Mouse (Mus musculus) neural tube, embryonic 12.5 days (tissue): ENCODE measurements around the gene Arid3b. TPM values are rescaled to one million over a fixed set of nuclear protein-coding genes. Genes with fewer than 3 reads are reported as not detected.

ENCODE experiments used
- ATAC-seq: fragments of 200-750 bp; cut with Nextera tagmentation; 2 replicates; pipeline ENCODE4 v1.8.0; 2017; ENCODE audit warnings: low read depth, mild to moderate bottlenecking, moderate TSS enrichment, moderate library complexity; ENCODE audit not compliant: low FRiP score
- H3K27ac ChIP-seq: fragments of 300-500 bp; sonication (generic); 2 replicates; pipeline ENCODE4 v1.5.1; 2016
- H3K27me3 ChIP-seq: fragments of 300-500 bp; sonication (generic); replicated peaks from 2 replicates; pipeline ENCODE4 v1.6.1; 2016; ENCODE audit warnings: mild to moderate bottlenecking
- H3K36me3 ChIP-seq: fragments of 300-500 bp; sonication (generic); 2 replicates; pipeline ENCODE4 v1.6.1; 2016; ENCODE audit warnings: mild to moderate bottlenecking
- H3K4me1 ChIP-seq: fragments of 300-500 bp; sonication (generic); 2 replicates; pipeline ENCODE4 v1.6.1; 2016
- H3K4me2 ChIP-seq: fragments of 300-500 bp; sonication (generic); replicated peaks from 2 replicates; pipeline ENCODE4 v1.6.1; 2016; ENCODE audit warnings: mild to moderate bottlenecking
- H3K4me3 ChIP-seq: fragments of 300-500 bp; sonication (generic); 2 replicates; pipeline ENCODE4 v1.5.1; 2016
- H3K9ac ChIP-seq: fragments of 300-500 bp; sonication (generic); 2 replicates; pipeline ENCODE4 v1.6.1; 2016; ENCODE audit warnings: mild to moderate bottlenecking
- H3K9me3 ChIP-seq: fragments of 300-500 bp; sonication (generic); 2 replicates; pipeline ENCODE4 v1.6.1; 2016; ENCODE audit warnings: mild to moderate bottlenecking
- WGBS: fragments of 180-500 bp; shearing (Covaris S2); methylation state at CpG from one replicate; pipeline ENCODE4 v1.1.7; 2016; 5-methylcytosine and 5-hydroxymethylcytosine counted together
- polyA plus RNA-seq: library from polyadenylated mRNA; unstranded; fragments of >200 nt; fragmentation: Nextera tagmentation; extraction: Ambion mirVana; gene quantifications from 2 replicates; pipeline ENCODE4 v1.2.1, GENCODE M21; 2016

Arid3b gene
- polyA plus RNA-seq, 1 experiment from 2014 or later, result 21.0 TPM

DNA sequence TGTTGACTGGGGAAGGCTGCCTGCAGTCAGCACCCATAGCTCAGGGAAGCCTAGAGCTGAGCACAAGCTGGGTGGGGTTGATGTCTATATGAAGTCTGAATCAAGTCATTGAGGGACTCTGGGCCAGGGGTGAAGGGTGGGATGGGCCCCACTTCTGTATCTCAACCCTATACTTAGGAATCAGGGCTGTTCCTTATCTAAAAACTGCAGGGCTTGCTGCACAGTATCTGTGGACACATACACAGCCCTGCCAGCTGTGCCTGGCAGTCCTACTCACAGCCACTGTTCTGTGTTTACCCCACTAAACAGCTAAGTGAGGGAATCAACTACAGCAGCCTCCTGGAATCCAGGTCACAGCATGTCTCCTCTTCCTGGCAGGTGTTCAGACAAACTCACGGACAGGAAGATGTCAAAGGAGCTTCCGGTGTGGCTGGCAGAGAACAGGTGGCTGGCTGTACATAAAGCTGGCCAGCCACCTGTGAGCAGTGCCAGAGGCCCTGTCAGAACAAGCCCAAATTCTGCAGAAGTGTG, 67.0 kb downstream of the Arid3b start:
- Histone ChIP-seq H3K27ac (no peak overlapping the region), H3K4me3 (no peak overlapping the region), H3K4me2 (no peak overlapping the region), H3K4me1 (peaks cover 8% of the 10 kb centered on the region), H3K36me3 (no peaks in the 10 kb centered on the region), H3K9me3 (no peaks in the 10 kb centered on the region), H3K9ac (no peak overlapping the region), H3K27me3 (no peaks in the 10 kb centered on the region)
- 81% methylated on average over 2 of the region's 2 CpGs for WGBS
- no peak for ATAC-seq

GRCm38 (mm10) chr9:57767231-57767630, 69.4 kb downstream of the Arid3b start:
- Histone ChIP-seq H3K9me3 (no peaks in the 10 kb centered on the region), H3K9ac (no peak overlapping the region), H3K27me3 (no peaks in the 10 kb centered on the region), H3K36me3 (no peaks in the 10 kb centered on the region), H3K27ac (no peak overlapping the region), H3K4me2 (no peak overlapping the region), H3K4me1 (peaks cover 27% of the 10 kb centered on the region), H3K4me3 (no peak overlapping the region)
- 95% methylated on average over 4 of the region's 4 CpGs for WGBS
- no peak for ATAC-seq

GRCm38 (mm10) chr9:57766431-57766830, 70.2 kb downstream of the Arid3b start:
- Histone ChIP-seq H3K27me3 (no peaks in the 10 kb centered on the region), H3K27ac (no peak overlapping the region), H3K9ac (peak overlapping the region; percentile 96), H3K4me1 (peaks cover 33% of the 10 kb centered on the region), H3K36me3 (peaks cover 3% of the 10 kb centered on the region; the same call in 1 of the 2 replicates), H3K4me2 (peak overlapping the region; percentile 95), H3K4me3 (peak overlapping the region; percentile 92), H3K9me3 (no peaks in the 10 kb centered on the region)
- 33% methylated on average over 6 of the region's 6 CpGs for WGBS
- ATAC-seq, result no peak

DNA sequence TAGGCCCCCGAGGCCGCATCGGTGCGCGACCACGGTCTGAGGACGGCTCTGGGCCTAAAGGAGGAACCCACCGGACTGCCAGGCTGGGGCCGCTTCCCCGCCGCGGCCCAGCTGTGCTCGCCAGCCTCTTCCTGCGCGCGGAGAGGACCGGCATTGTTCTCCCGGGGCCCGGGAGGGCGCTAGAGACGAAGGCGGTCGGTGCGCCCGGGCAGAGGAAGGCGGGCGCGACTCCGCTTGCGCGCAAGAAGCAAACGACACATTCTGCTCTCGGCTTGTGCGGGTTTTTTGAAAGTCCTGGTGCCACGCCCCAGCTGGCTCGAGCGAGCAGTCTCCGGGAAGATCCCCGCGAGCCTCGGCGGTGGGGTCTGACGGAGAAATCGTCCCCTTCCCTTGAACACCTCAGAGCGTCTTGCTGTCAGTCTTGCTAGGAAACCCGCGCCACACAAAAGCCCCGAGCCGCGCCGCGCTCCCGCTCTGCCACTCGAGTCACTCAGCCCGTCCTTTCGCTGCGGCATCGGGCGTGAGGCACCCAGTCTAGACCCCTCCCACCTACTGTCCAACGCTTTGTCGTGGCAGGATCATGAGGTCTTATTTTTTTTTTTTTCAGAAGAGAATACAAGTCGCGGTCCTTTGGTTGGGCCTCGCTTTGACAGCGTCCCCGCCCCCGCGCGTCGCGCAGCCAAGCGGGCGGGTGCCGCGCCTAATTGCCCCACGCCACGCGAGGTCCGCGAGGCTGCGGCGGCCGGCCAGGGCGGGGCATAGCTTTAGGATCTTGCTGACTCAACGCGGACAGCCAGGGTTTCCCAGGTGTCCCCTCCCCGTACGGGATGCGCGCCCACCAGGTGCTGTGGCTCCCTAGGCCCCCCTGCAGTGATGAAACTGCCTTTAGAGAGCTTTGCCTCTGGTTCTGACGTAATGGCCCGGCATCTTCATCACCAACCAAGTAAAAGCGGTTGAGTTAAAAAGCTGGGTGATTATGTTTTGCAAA, 70.9 kb downstream of the Arid3b start, which contains the start of gene Clk3:
Gene Clk3 (minus strand): TSS at position 497 of the 988 bp plus-strand sequence.
- H3K9ac ChIP-seq, result peak within 1 kb of the TSS; percentile 96
- H3K36me3 ChIP-seq, result peaks cover 10% of the 10 kb centered on the region
- H3K4me3 ChIP-seq, result peak within 1 kb of the TSS; percentile 92
- under 1% methylated on average over 93 of the region's 93 CpGs for WGBS
- no peaks in the 10 kb centered on the region for H3K27me3 ChIP-seq
- peak within 1 kb of the TSS; percentile 95 for H3K4me2 ChIP-seq
- H3K27ac ChIP-seq, result peak within 1 kb of the TSS; percentile 96
- no peaks in the 10 kb centered on the region for H3K9me3 ChIP-seq
- peak; percentile 73 for ATAC-seq
- H3K4me1 ChIP-seq, result peaks cover 33% of the 10 kb centered on the region

DNA sequence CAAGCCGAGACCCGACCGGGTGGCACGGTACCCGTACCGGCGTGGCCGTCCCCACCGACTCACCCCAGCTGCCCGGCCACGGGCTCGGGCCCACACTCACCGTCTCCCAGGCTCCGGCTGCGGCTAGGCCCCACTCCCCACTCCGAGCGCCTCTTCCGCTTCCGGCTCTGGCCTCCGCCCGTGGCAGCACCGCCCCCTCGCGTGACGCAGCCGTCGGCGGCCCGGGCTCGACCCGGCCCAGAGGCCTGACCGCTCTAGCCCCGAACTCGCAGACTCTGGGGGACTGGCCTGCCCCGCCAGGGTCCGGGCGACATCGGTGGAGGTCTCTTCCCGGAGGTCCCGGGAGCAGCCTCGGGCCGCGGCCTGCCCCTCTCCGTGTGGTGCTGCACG, 71.6 kb downstream of the Arid3b start:
- Histone ChIP-seq H3K4me1 (peaks cover 33% of the 10 kb centered on the region), H3K4me3 (peak overlapping the region; percentile 92), H3K27me3 (no peaks in the 10 kb centered on the region), H3K4me2 (peak overlapping the region; percentile 95), H3K36me3 (peaks cover 17% of the 10 kb centered on the region), H3K9ac (peak overlapping the region; percentile 96), H3K9me3 (no peaks in the 10 kb centered on the region), H3K27ac (peak overlapping the region; percentile 96)
- under 1% methylated on average over 45 of the region's 45 CpGs for WGBS
- ATAC-seq, result peak; percentile 92

GRCm38 (mm10) chr9:57764147-57764973, 72.2 kb downstream of the Arid3b start:
- peaks cover 33% of the 10 kb centered on the region for H3K4me1 ChIP-seq
- no peaks in the 10 kb centered on the region for H3K9me3 ChIP-seq
- peak; percentile 68 for ATAC-seq
- peak overlapping the region; percentile 95 for H3K4me2 ChIP-seq
- H3K27ac ChIP-seq, result peak overlapping the region; percentile 96
- H3K4me3 ChIP-seq, result peak overlapping the region; percentile 92
- H3K36me3 ChIP-seq, result peaks cover 23% of the 10 kb centered on the region
- H3K27me3 ChIP-seq, result no peaks in the 10 kb centered on the region
- peak overlapping the region; percentile 96 for H3K9ac ChIP-seq
- WGBS, result under 1% methylated on average over 57 of the region's 57 CpGs

GRCm38 (mm10) chr9:57762563-57762991, 74.0 kb downstream of the Arid3b start:
- Histone ChIP-seq H3K27ac (no peak overlapping the region), H3K9ac (no peak overlapping the region), H3K4me3 (no peak overlapping the region), H3K36me3 (peaks cover 41% of the 10 kb centered on the region), H3K4me2 (peak overlapping the region; percentile 95), H3K27me3 (no peaks in the 10 kb centered on the region), H3K9me3 (no peaks in the 10 kb centered on the region), H3K4me1 (peaks cover 33% of the 10 kb centered on the region)
- no peak for ATAC-seq
- 71% methylated on average over 6 of the region's 6 CpGs for WGBS

DNA sequence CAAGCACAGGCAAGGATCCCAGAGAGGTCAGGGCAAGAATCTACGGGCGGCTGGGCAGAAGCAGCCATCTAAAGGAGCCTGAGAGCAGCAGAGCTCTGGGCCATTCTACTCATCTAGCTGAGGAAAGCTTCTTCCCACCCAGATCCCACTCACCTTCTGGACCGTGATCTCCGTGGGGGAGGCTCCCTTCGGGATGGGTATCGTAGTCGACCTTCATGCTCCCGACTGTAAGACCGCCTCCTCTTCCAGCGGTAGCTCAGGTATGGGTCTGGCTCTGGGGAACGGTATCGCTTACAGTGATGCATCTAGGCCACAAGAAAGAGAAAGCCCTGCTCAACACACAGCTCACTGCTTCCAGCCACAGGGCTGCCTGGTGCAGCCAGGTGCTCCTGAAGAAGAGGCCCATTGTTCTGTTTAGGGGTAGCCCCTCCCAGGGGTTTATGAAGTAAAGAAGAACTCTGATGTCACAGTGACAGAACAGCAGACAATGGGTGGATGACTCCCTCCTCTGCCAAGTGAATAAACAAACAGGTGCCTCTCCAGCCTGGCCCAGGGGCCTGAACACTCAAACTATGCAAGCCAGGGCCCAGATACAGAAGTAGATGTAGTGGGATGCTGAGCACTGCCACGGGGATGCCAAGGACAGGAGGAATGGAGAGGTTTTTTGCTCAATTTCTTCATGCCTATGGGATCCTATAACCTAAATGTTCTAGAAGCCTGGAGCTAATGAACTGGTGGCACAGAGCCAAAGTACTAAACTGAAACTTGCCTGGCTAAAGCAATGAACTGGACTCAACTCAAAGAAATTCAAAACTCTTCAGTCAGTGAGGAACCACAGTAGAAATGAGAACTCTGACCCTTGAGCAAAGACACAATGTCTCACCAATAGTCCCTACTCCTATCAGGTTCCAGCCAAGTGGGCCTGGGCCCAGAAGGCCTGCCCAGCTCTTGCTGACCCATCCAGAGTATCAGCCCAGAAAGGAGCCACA, 74.7 kb downstream of the Arid3b start:
- 96% methylated on average over 13 of the region's 13 CpGs for WGBS
- H3K4me1 ChIP-seq, result peaks cover 33% of the 10 kb centered on the region
- no peak overlapping the region for H3K4me3 ChIP-seq
- peak overlapping the region; percentile 95; the same call in 1 of the 2 replicates for H3K4me2 ChIP-seq
- no peak overlapping the region for H3K9ac ChIP-seq
- H3K36me3 ChIP-seq, result peaks cover 48% of the 10 kb centered on the region
- H3K27me3 ChIP-seq, result no peaks in the 10 kb centered on the region
- no peak overlapping the region for H3K27ac ChIP-seq
- no peak for ATAC-seq
- H3K9me3 ChIP-seq, result no peaks in the 10 kb centered on the region

DNA sequence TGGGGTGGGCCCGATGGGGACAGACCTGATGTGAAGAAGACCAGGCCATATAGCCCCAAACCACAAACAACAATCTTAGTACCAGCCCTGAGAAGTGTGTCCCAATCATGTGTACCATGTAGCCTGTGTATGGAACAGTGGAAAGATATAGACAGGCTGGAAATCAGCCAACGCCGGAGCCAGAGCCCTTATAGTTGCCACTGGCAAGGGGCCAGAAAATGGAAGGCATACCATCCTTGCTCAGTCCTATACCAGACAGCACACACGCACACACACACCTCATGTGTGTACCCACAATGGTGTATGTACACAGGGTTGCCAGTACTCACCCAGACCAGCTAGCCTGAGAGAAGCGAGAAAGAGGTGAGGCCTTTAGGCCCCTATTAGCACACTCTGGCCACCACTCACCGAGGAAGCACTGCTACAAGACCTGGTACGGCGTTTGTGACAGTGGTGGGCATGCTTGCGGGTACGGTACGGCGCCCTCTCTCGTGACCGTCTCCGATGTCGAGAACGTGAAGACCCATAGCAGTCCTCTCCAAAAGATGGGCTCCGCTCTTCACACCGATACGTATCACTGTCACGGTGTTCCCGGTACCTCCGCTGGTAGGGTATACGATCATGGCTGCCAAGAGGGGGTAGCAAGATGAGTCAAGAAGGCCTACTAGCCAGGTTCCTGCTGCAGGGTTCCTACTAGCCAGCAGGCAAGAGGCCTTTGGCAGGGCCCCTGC, 76.0 kb downstream of the Arid3b start:
- no peaks in the 10 kb centered on the region for H3K9me3 ChIP-seq
- peaks cover 26% of the 10 kb centered on the region for H3K4me1 ChIP-seq
- H3K4me3 ChIP-seq, result no peak overlapping the region
- no peak overlapping the region for H3K4me2 ChIP-seq
- no peak overlapping the region for H3K27ac ChIP-seq
- no peak for ATAC-seq
- no peak overlapping the region for H3K9ac ChIP-seq
- 96% methylated on average over 24 of the region's 24 CpGs for WGBS
- peaks cover 54% of the 10 kb centered on the region for H3K36me3 ChIP-seq
- no peaks in the 10 kb centered on the region for H3K27me3 ChIP-seq

- peaks cover 67% of the 10 kb centered on the region for H3K36me3 ChIP-seq
- 28% methylated on average over 6 of the region's 6 CpGs for WGBS
- no peak overlapping the region for H3K9ac ChIP-seq
- H3K27me3 ChIP-seq, result no peaks in the 10 kb centered on the region
- H3K4me3 ChIP-seq, result no peak overlapping the region
- no peak overlapping the region for H3K27ac ChIP-seq
- H3K4me2 ChIP-seq, result no peak overlapping the region
- no peak for ATAC-seq
- H3K9me3 ChIP-seq, result no peaks in the 10 kb centered on the region
- H3K4me1 ChIP-seq, result peaks cover 26% of the 10 kb centered on the region
These were observed 77.3 kb downstream of the Arid3b start for GRCm38 (mm10) chr9:57759289-57759688.
